Comparison of ENCODE assay signal across 9 mouse cellular contexts in the genomic region with DNA sequence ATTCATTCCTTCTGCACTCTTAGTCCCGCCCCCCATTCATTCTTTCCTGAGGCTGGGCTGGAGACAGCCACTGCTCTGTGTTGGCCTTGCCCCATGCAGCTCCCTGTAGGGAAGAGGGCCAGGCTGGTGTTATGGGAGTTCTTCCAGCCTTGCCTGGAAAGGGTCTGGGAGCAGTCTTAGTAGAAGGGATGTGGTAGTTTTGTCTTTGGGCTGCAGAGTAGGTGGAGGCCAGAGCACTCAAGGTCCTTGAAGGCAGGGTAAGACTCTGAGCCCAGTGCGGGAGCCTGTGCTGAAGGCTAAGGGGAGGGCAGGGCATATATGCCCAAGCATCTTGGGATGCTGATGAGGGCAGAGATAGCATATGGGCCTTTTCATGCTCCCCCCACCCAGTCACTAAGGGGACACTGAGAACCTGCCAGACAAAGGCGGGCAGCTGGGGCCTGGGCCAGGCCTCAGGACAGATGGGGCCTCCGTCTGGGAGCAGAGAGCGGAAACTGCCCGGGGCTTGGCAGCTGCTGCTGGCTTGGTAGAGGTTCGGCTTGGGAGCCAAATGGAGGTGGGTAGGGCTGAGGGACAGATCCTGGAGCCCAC. TPM values are rescaled to one million over a fixed set of nuclear protein-coding genes. Genes with fewer than 3 reads are reported as not detected.
DNase-seq lines count a peak whose midpoint lies in the region; ATAC-seq lines count a peak whose summit lies in the region.
"Had no signal": no experiment of that assay in that cellular context is flagged by ENCODE, and none has a peak within 500 bp of the region (broad histone marks: within the 10 kb centered on the region; RNA-seq: fewer than 3 reads in every experiment).

No protein-coding gene starts in this region.

- peak overlapping the region; percentile 84 for H3K27ac ChIP-seq in hindbrain, embryonic 13.5 days
- peak overlapping the region; percentile 83 for H3K27ac ChIP-seq in midbrain, embryonic 12.5 days (replicated peaks)

- 28% methylated on average over 7 of the region's 7 CpGs for WGBS in hindbrain, embryonic 13.5 days
- 48% methylated on average over 7 of the region's 7 CpGs for WGBS in midbrain, embryonic 12.5 days

- H3K27me3 ChIP-seq in hindbrain, embryonic 13.5 days, result no peaks in the 10 kb centered on the region
- H3K27me3 ChIP-seq in midbrain, embryonic 12.5 days, result no peaks in the 10 kb centered on the region

- 0 out of 2 replicates have a peak overlapping the region, but pooled peaks have one; percentile 15 for H3K4me2 ChIP-seq in hindbrain, embryonic 13.5 days
- H3K4me2 ChIP-seq in midbrain, embryonic 12.5 days (replicated peaks), result no peak overlapping the region

- no peaks in the 10 kb centered on the region for H3K36me3 ChIP-seq in hindbrain, embryonic 13.5 days
- H3K36me3 ChIP-seq in midbrain, embryonic 12.5 days, result no peaks in the 10 kb centered on the region

- ATAC-seq in hindbrain, embryonic 13.5 days (ENCODE audit: low FRiP score), result peak; percentile 64
- ATAC-seq in midbrain, embryonic 12.5 days (ENCODE audit: low FRiP score, low read depth), result peak; percentile 79
- ATAC-seq in CD4-positive, CD25-positive, alpha-beta regulatory T cell, adult 4 months, result no peak
- ATAC-seq in megakaryocyte progenitor cell, adult 5-6 weeks (replicated peaks; ENCODE audit: poor library complexity), result no peak

- no peak overlapping the region for H3K4me3 ChIP-seq in hindbrain, embryonic 13.5 days
- no peak overlapping the region for H3K4me3 ChIP-seq in midbrain, embryonic 12.5 days
- H3K4me3 ChIP-seq: megakaryocyte, embryonic 14.5 days had no signal

- no peaks in the 10 kb centered on the region for H3K9me3 ChIP-seq in hindbrain, embryonic 13.5 days
- no peaks in the 10 kb centered on the region for H3K9me3 ChIP-seq in midbrain, embryonic 12.5 days
- H3K9me3 ChIP-seq: megakaryocyte, embryonic 14.5 days had no signal

- peak overlapping the region; percentile 55 for H3K9ac ChIP-seq in hindbrain, embryonic 13.5 days
- no peak overlapping the region; the same call in 1 of the 2 replicates for H3K9ac ChIP-seq in midbrain, embryonic 12.5 days (replicated peaks)

- DNase-seq in right cerebral cortex, adult 18-20 months, result peak; percentile 71
- DNase-seq in right cerebral cortex, adult 2 months (ENCODE audit: low spot score in 2 of 2), result no peak
- peak; percentile 56 for DNase-seq in fibroblast of lung, adult 2 months (ENCODE audit: low read depth)
- DNase-seq in thymus, postnatal 14 days, result no peak

- H3K4me1 ChIP-seq in hindbrain, embryonic 13.5 days (replicated peaks), result peaks cover 77% of the 10 kb centered on the region
- peaks cover 42% of the 10 kb centered on the region for H3K4me1 ChIP-seq in midbrain, embryonic 12.5 days

RNA-seq across cellular contexts. Expression of gene Sdc3, which starts 12.5 kb away (rescaled TPM):
- 71.3 and 76.9 TPM in 2 replicates for polyA plus RNA-seq in hindbrain, embryonic 13.5 days (2015; fragmentation: Nextera tagmentation; extraction: Ambion mirVana)
- polyA plus RNA-seq in midbrain, embryonic 12.5 days (2016; fragmentation: Nextera tagmentation; extraction: Ambion mirVana), result 46.5 and 52.1 TPM in 2 replicates
- polyA plus RNA-seq in CD4-positive, CD25-positive, alpha-beta regulatory T cell, adult 4 months (2017; shearing (Covaris generic)), result 1 to 10 TPM in 1 of 2 experiments, under 1 TPM in 1; 0.40 to 1.5 TPM
- total RNA-seq in megakaryocyte progenitor cell, adult 5-6 weeks (2015), result 0.69 and 2.0 TPM in 2 replicates
- 0.44 and 0.75 TPM in 2 replicates for total RNA-seq in megakaryocyte progenitor cell, adult 5-6 weeks (2017)

Comparison
In these comparisons a context has a peak if more than half of its experiments do, and no peak if none do; other contexts are left out.
1. DNase-seq: peak in right cerebral cortex, adult 18-20 months (single experiment) and fibroblast of lung, adult 2 months (single experiment); none in right cerebral cortex, adult 2 months (0 of 2) and thymus, postnatal 14 days (single experiment).
2. ATAC-seq: peak in hindbrain, embryonic 13.5 days (single experiment) and midbrain, embryonic 12.5 days (single experiment); none in CD4-positive, CD25-positive, alpha-beta regulatory T cell, adult 4 months (single experiment) and megakaryocyte progenitor cell, adult 5-6 weeks (single experiment).
3. RNA of gene Sdc3, which starts 12.5 kb away (polyA plus RNA-seq): 71.3 to 76.9 TPM in hindbrain, embryonic 13.5 days and 46.5 to 52.1 TPM in midbrain, embryonic 12.5 days; 0.40 to 1.5 TPM in CD4-positive, CD25-positive, alpha-beta regulatory T cell, adult 4 months; every median in the first group is over 10 times any median in the second.